Mouse (Mus musculus) lung, postnatal 0 days (tissue): ENCODE measurements around the gene Shank1.

Experiments
- CTCF ChIP-seq: IDR thresholded peaks from 2 replicates; pipeline ENCODE4 v1.5.1; 2016; ENCODE audit warnings: antibody characterized with exemption, mild to moderate bottlenecking
- EP300 ChIP-seq: IDR thresholded peaks from 2 replicates; pipeline ENCODE4 v1.6.1; 2016; ENCODE audit warnings: antibody characterized with exemption, mild to moderate bottlenecking, control low read depth

DNA sequence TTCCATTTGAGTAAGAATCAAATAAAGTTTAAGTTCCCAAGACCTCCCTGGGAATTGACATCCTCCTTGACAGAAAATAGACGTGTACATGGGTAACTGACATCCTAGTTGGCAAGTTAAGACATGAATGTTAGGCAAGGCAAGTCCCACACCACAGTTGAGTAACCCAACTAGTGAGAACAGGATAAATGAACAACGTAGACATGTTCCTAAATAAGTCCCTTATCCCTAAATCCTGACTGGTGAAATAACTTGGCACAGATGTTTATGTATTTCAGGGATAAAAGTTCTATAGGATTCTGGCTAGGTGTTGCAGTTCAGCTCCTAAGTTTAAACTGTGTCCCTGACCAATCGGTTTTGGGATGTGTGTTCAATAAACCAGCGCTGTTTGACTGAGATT, 19.1 kb upstream of the Shank1 start:
- TF ChIP-seq CTCF (no peak), EP300 (no peak)
